Mouse (Mus musculus) lung, postnatal 0 days (tissue): ENCODE measurements around the gene Trappc3l.

Experiments used
- CTCF ChIP-seq: IDR thresholded peaks from 2 replicates; pipeline ENCODE4 v1.5.1; 2016; ENCODE audit warnings: antibody characterized with exemption, mild to moderate bottlenecking
- EP300 ChIP-seq: IDR thresholded peaks from 2 replicates; pipeline ENCODE4 v1.6.1; 2016; ENCODE audit warnings: antibody characterized with exemption, mild to moderate bottlenecking, control low read depth

DNA sequence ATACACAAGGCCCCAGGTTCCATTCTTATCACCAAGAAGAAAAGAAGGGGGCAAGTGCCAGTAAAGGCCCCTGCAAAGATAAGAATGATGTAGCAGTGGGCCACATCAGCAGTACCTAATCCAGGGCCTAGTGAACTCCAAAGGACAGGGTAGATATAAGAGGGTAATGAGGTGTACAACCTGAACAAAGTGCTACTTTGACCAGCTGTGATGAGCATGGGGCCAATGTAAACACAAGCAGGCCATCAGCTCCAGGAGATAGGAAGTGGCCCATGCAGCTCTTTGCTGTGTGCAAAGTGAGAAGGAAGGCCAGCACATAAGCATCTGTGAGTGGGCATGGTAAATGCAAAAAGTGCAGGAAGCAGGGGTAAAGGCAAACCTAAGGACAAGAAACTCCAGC lies 39.0 kb upstream of the Trappc3l start:
- TF ChIP-seq EP300 (no peak), CTCF (no peak)
